Mouse (Mus musculus): ENCODE data around the gene Psors1c2.

GRCm38 (mm10) chr17:35490320-35490719, 42.7 kb upstream of the Psors1c2 start:
- TF ChIP-seq CTCF (IDR thresholded peaks at IDR 0.05; ENCODE audit: borderline replicate concordance, insufficient read depth, low read length) (no peak), POLR2A (IDR thresholded peaks at IDR 0.05; ENCODE audit: low read depth, low read length) (no peak)
